Mouse (Mus musculus): ENCODE data around the gene Ap1b1.

DNA sequence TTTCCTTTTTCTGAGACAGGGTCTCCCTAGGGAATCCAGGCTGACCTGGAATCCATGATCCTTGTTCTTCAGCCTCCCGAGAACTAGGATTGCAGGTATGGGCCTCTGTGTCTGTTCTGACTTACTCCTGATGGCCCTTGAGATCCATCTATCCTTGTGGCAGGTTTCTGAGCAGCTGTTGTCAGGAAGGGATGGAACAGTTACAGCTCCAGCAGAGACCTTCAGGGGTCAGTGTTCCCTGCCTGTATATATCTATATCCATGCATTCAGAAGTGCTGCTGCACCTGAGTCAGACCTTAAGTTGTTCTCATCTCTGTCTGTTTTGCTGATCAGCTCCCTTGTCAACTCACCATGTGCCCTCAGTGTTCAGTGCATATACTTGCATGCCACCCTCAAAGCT, 12.1 kb downstream of the Ap1b1 start:
- TF ChIP-seq CTCF (IDR thresholded peaks at IDR 0.05; ENCODE audit: low read depth) (0 out of 2 replicates have a peak, but pooled peaks have one; percentile 12), EP300 (IDR thresholded peaks at IDR 0.05; ENCODE audit: low read depth) (no peak)

Data from liver, embryonic 14.5 days (tissue).